Mouse (Mus musculus): ENCODE data around the gene Fbxo9.

GRCm38 (mm10) chr9:78032930-78033329 lies 75.9 kb downstream of the Fbxo9 start:
- no peak for TF ChIP-seq CTCF (IDR thresholded peaks at IDR 0.05; ENCODE audit: extremely low read depth, insufficient read depth, low read length)
- TF ChIP-seq POLR2A (IDR thresholded peaks at IDR 0.05; ENCODE audit: extremely low read depth, insufficient read depth, low read length) = no peak
